Mouse (Mus musculus) lung, adult 2 months (tissue): ENCODE results near the gene Esrrb.

Source experiments
- CTCF ChIP-seq: fragments of 200-500 bp; IDR thresholded peaks from 2 replicates; pipeline ENCODE4 v1.5.1; 2011; ENCODE audit warnings: mild to moderate bottlenecking, low read length, control low read depth; ENCODE audit not compliant: insufficient read depth
- POLR2A ChIP-seq: fragments of 200-500 bp; IDR thresholded peaks from 2 replicates; pipeline ENCODE4 v1.6.1; 2011; ENCODE audit warnings: low read depth, mild to moderate bottlenecking, control low read depth, low read length, borderline replicate concordance; ENCODE audit errors: extremely low read depth

GRCm38 (mm10) chr12:86370611-86371383 is 9.9 kb downstream of the Esrrb start:
- TF ChIP-seq CTCF (no peak), POLR2A (no peak)
